Mouse (Mus musculus): Measurements from ENCODE around the gene AC131692.1. TPM values are rescaled to one million over a fixed set of nuclear protein-coding genes. Genes with fewer than 3 reads are reported as not detected.

AC131692.1 gene
- polyA plus RNA-seq, 1 experiment from 2014 or later = 0.62 TPM

- Histone ChIP-seq H3K4me2 (replicated peaks; ENCODE audit: low read depth, low read length) (no peak overlapping the region), H3K27ac (ENCODE audit: low read depth, low read length) (no peak overlapping the region), H3K4me1 (replicated peaks; ENCODE audit: control insufficient read depth, insufficient read depth, low read length) (no peaks in the 10 kb centered on the region), H3K4me3 (ENCODE audit: low read depth, low read length) (no peak overlapping the region), H3K9ac (ENCODE audit: low read depth, low read length) (0 out of 2 replicates have a peak overlapping the region, but pooled peaks have one; percentile 7), H3K9me3 (ENCODE audit: control insufficient read depth, low read length) (no peaks in the 10 kb centered on the region), H3K27me3 (ENCODE audit: control insufficient read depth, insufficient read depth, low read length) (no peaks in the 10 kb centered on the region), H3K36me3 (ENCODE audit: control insufficient read depth, insufficient read depth, low read length) (no peaks in the 10 kb centered on the region)
- no peak for ATAC-seq (ENCODE audit: low FRiP score)
- DNase-seq (ENCODE audit: low spot score) = no peak
- 80% methylated on average over 6 of the region's 6 CpGs for WGBS
These were observed 8.1 kb downstream of the AC131692.1 start for GRCm38 (mm10) chr19:6102169-6102853.

GRCm38 (mm10) chr19:6104476-6104875 is 10.3 kb downstream of the AC131692.1 start:
- DNase-seq (ENCODE audit: low spot score) = no peak
- Histone ChIP-seq H3K4me1 (replicated peaks; ENCODE audit: control insufficient read depth, insufficient read depth, low read length) (no peaks in the 10 kb centered on the region), H3K9ac (ENCODE audit: low read depth, low read length) (no peak overlapping the region; the same call in 1 of the 2 replicates), H3K27me3 (ENCODE audit: control insufficient read depth, insufficient read depth, low read length) (no peaks in the 10 kb centered on the region), H3K27ac (ENCODE audit: low read depth, low read length) (no peak overlapping the region), H3K9me3 (ENCODE audit: control insufficient read depth, low read length) (no peaks in the 10 kb centered on the region), H3K4me3 (ENCODE audit: low read depth, low read length) (no peak overlapping the region), H3K36me3 (ENCODE audit: control insufficient read depth, insufficient read depth, low read length) (no peaks in the 10 kb centered on the region), H3K4me2 (replicated peaks; ENCODE audit: low read depth, low read length) (no peak overlapping the region)
- ATAC-seq (ENCODE audit: low FRiP score) = no peak
- WGBS = 91% methylated on average over 4 of the region's 4 CpGs

- Histone ChIP-seq H3K4me2 (replicated peaks; ENCODE audit: low read depth, low read length) (no peak within 1 kb of the TSS), H3K36me3 (ENCODE audit: control insufficient read depth, insufficient read depth, low read length) (no peaks in the 10 kb centered on the region), H3K4me1 (replicated peaks; ENCODE audit: control insufficient read depth, insufficient read depth, low read length) (no peaks in the 10 kb centered on the region), H3K27me3 (ENCODE audit: control insufficient read depth, insufficient read depth, low read length) (no peaks in the 10 kb centered on the region), H3K9ac (ENCODE audit: low read depth, low read length) (no peak within 1 kb of the TSS), H3K4me3 (ENCODE audit: low read depth, low read length) (no peak within 1 kb of the TSS), H3K27ac (ENCODE audit: low read depth, low read length) (no peak within 1 kb of the TSS), H3K9me3 (ENCODE audit: control insufficient read depth, low read length) (no peaks in the 10 kb centered on the region)
- no peak for ATAC-seq (ENCODE audit: low FRiP score)
- WGBS = 85% methylated on average over 7 of the region's 7 CpGs
- no peak for DNase-seq (ENCODE audit: low spot score)
These were observed 11.4 kb downstream of the AC131692.1 start, which contains the start of gene Naaladl1 for GRCm38 (mm10) chr19:6105586-6105985. Gene Naaladl1, plus strand, starts transcription at chr19:6105782.

GRCm38 (mm10) chr19:6113116-6113515 is 18.9 kb downstream of the AC131692.1 start:
- H3K27me3 ChIP-seq (ENCODE audit: control insufficient read depth, insufficient read depth, low read length) = no peaks in the 10 kb centered on the region
- WGBS = 62% methylated on average over 6 of the region's 6 CpGs
- peaks cover 7% of the 10 kb centered on the region; the same call in 1 of the 2 replicates for H3K4me1 ChIP-seq (replicated peaks; ENCODE audit: control insufficient read depth, insufficient read depth, low read length)
- H3K9ac ChIP-seq (ENCODE audit: low read depth, low read length) = no peak overlapping the region
- H3K27ac ChIP-seq (ENCODE audit: low read depth, low read length) = no peak overlapping the region
- H3K36me3 ChIP-seq (ENCODE audit: control insufficient read depth, insufficient read depth, low read length) = peaks cover 6% of the 10 kb centered on the region; the same call in 1 of the 2 replicates
- ATAC-seq (ENCODE audit: low FRiP score) (no peak), DNase-seq (ENCODE audit: low spot score) (no peak)
- no peaks in the 10 kb centered on the region for H3K9me3 ChIP-seq (ENCODE audit: control insufficient read depth, low read length)
- H3K4me2 ChIP-seq (replicated peaks; ENCODE audit: low read depth, low read length) = no peak overlapping the region
- no peak overlapping the region for H3K4me3 ChIP-seq (ENCODE audit: low read depth, low read length)

- WGBS = 94% methylated on average over 15 of the region's 15 CpGs
These were observed 22.1 kb downstream of the AC131692.1 start for GRCm38 (mm10) chr19:6116113-6116850.

GRCm38 (mm10) chr19:6117346-6117985 is 23.2 kb downstream of the AC131692.1 start:
- WGBS = 6% methylated on average over 32 of the region's 32 CpGs
- no peaks in the 10 kb centered on the region for H3K27me3 ChIP-seq (ENCODE audit: control insufficient read depth, insufficient read depth, low read length)
- H3K4me1 ChIP-seq (replicated peaks; ENCODE audit: control insufficient read depth, insufficient read depth, low read length) = peaks cover 11% of the 10 kb centered on the region
- H3K36me3 ChIP-seq (ENCODE audit: control insufficient read depth, insufficient read depth, low read length) = peaks cover 6% of the 10 kb centered on the region; the same call in 1 of the 2 replicates
- peak overlapping the region; percentile 57 for H3K4me3 ChIP-seq (ENCODE audit: low read depth, low read length)
- ATAC-seq (ENCODE audit: low FRiP score) (no peak; the same call in 1 of the 2 replicates), DNase-seq (ENCODE audit: low spot score) (no peak)
- peak overlapping the region; percentile 95 for H3K27ac ChIP-seq (ENCODE audit: low read depth, low read length)
- no peaks in the 10 kb centered on the region for H3K9me3 ChIP-seq (ENCODE audit: control insufficient read depth, low read length)
- peak overlapping the region; percentile 94 for H3K4me2 ChIP-seq (replicated peaks; ENCODE audit: low read depth, low read length)
- peak overlapping the region; percentile 90 for H3K9ac ChIP-seq (ENCODE audit: low read depth, low read length)

More at GRCm38 (mm10) chr19:6116113-6116850, 22.1 kb downstream of the AC131692.1 start:
- no peak overlapping the region; the same call in 1 of the 2 replicates for H3K4me3 ChIP-seq (ENCODE audit: low read depth, low read length)
- no peaks in the 10 kb centered on the region for H3K9me3 ChIP-seq (ENCODE audit: control insufficient read depth, low read length)
- peaks cover 11% of the 10 kb centered on the region for H3K4me1 ChIP-seq (replicated peaks; ENCODE audit: control insufficient read depth, insufficient read depth, low read length)
- peaks cover 6% of the 10 kb centered on the region; the same call in 1 of the 2 replicates for H3K36me3 ChIP-seq (ENCODE audit: control insufficient read depth, insufficient read depth, low read length)
- H3K4me2 ChIP-seq (replicated peaks; ENCODE audit: low read depth, low read length) = no peak overlapping the region; the same call in 1 of the 2 replicates
- H3K27ac ChIP-seq (ENCODE audit: low read depth, low read length) = no peak overlapping the region
- H3K27me3 ChIP-seq (ENCODE audit: control insufficient read depth, insufficient read depth, low read length) = no peaks in the 10 kb centered on the region
- ATAC-seq (ENCODE audit: low FRiP score) (no peak), DNase-seq (ENCODE audit: low spot score) (no peak)
- H3K9ac ChIP-seq (ENCODE audit: low read depth, low read length) = no peak overlapping the region; the same call in 1 of the 2 replicates

- no peaks in the 10 kb centered on the region for H3K27me3 ChIP-seq (ENCODE audit: control insufficient read depth, insufficient read depth, low read length)
- WGBS = under 1% methylated on average over 70 of the region's 77 CpGs
- DNase-seq (ENCODE audit: low spot score) (peak; percentile 94), ATAC-seq (ENCODE audit: low FRiP score) (peak; percentile 88)
- peak within 1 kb of the TSS; percentile 90 for H3K9ac ChIP-seq (ENCODE audit: low read depth, low read length)
- no peaks in the 10 kb centered on the region for H3K9me3 ChIP-seq (ENCODE audit: control insufficient read depth, low read length)
- peak within 1 kb of the TSS; percentile 95 for H3K27ac ChIP-seq (ENCODE audit: low read depth, low read length)
- H3K4me3 ChIP-seq (ENCODE audit: low read depth, low read length) = peak within 1 kb of the TSS; percentile 57
- H3K4me1 ChIP-seq (replicated peaks; ENCODE audit: control insufficient read depth, insufficient read depth, low read length) = peaks cover 11% of the 10 kb centered on the region
- H3K4me2 ChIP-seq (replicated peaks; ENCODE audit: low read depth, low read length) = peak within 1 kb of the TSS; percentile 94
- peaks cover 6% of the 10 kb centered on the region; the same call in 1 of the 2 replicates for H3K36me3 ChIP-seq (ENCODE audit: control insufficient read depth, insufficient read depth, low read length)
These were observed 23.9 kb downstream of the AC131692.1 start, which contains the start of gene Sac3d1 for GRCm38 (mm10) chr19:6117986-6118676. Gene Sac3d1, minus strand, starts transcription at chr19:6118650.

- H3K9me3 ChIP-seq (ENCODE audit: control insufficient read depth, low read length) = no peaks in the 10 kb centered on the region
- H3K4me1 ChIP-seq (replicated peaks; ENCODE audit: control insufficient read depth, insufficient read depth, low read length) = peaks cover 11% of the 10 kb centered on the region
- peak overlapping the region; percentile 94 for H3K4me2 ChIP-seq (replicated peaks; ENCODE audit: low read depth, low read length)
- peak overlapping the region; percentile 95 for H3K27ac ChIP-seq (ENCODE audit: low read depth, low read length)
- no peaks in the 10 kb centered on the region for H3K27me3 ChIP-seq (ENCODE audit: control insufficient read depth, insufficient read depth, low read length)
- ATAC-seq (ENCODE audit: low FRiP score) = peak; percentile 70
- H3K9ac ChIP-seq (ENCODE audit: low read depth, low read length) = peak overlapping the region; percentile 90
- peak overlapping the region; percentile 57 for H3K4me3 ChIP-seq (ENCODE audit: low read depth, low read length)
- peaks cover 6% of the 10 kb centered on the region; the same call in 1 of the 2 replicates for H3K36me3 ChIP-seq (ENCODE audit: control insufficient read depth, insufficient read depth, low read length)
- DNase-seq (ENCODE audit: low spot score) = no peak
- 2% methylated on average over 8 of the region's 8 CpGs for WGBS
These were observed 24.5 kb downstream of the AC131692.1 start for GRCm38 (mm10) chr19:6118677-6119185.

Data from hindbrain, embryonic 11.5 days (tissue).